Mouse (Mus musculus): ENCODE results near the gene Pcbp2.

DNA sequence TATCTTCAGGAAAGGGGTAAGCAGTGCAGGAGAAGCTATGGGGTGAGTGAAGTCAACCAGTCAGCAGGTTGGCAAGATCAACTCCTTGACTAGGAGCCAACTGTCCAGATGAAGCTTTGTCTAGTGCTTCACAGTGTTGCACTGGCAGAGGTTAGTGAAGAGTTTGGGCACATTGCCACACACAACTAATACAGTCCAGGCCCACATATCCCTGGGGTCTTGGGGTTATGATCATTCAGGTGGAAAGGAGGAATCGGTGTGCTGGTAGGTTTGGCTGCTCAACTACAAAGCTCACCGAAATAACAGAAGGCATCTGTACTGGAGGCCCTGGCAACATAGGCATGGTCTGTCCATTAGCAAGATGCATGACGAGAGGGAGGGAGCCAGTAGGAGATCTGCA is 77.1 kb downstream of the Pcbp2 start:
- TF ChIP-seq POLR2A (IDR thresholded peaks at IDR 0.05; ENCODE audit: borderline replicate concordance, control insufficient read depth, low read depth, low read length) (no peak), CTCF (IDR thresholded peaks at IDR 0.05; ENCODE audit: control insufficient read depth, insufficient read depth, low read length) (no peak)
